Mouse (Mus musculus) lung, postnatal 0 days (tissue): ENCODE data around the gene Cadps2. TPM values are rescaled to one million over a fixed set of nuclear protein-coding genes. Genes with fewer than 3 reads are reported as not detected.

Source experiments
- ATAC-seq: fragments of 200-750 bp; cut with Nextera tagmentation; 2 replicates; pipeline ENCODE4 v1.8.0; 2017; ENCODE audit warnings: moderate library complexity
- DNase-seq: peaks from one replicate; pipeline ENCODE4 v3.0.0-alpha.2; 2016; ENCODE audit warnings: low spot score
- H3K27ac ChIP-seq: fragments of 300-500 bp; sonication (generic); 2 replicates; pipeline ENCODE4 v1.5.1; 2014; ENCODE audit warnings: antibody characterized with exemption, mild to moderate bottlenecking, low read length, mixed read lengths
- H3K27me3 ChIP-seq: fragments of 300-500 bp; sonication (generic); replicated peaks from 2 replicates; pipeline ENCODE4 v1.6.1; 2014; ENCODE audit warnings: low read length, mixed read lengths; ENCODE audit not compliant: insufficient read depth
- H3K36me3 ChIP-seq: fragments of 300-500 bp; sonication (generic); 2 replicates; pipeline ENCODE4 v1.6.1; 2014; ENCODE audit warnings: low read length, mixed read lengths; ENCODE audit not compliant: insufficient read depth
- H3K4me1 ChIP-seq: fragments of 300-500 bp; sonication (generic); 2 replicates; pipeline ENCODE4 v1.6.1; 2014; ENCODE audit warnings: antibody characterized with exemption, low read depth, low read length, mixed read lengths; ENCODE audit not compliant: insufficient read depth
- H3K4me2 ChIP-seq: fragments of 300-500 bp; sonication (generic); replicated peaks from 2 replicates; pipeline ENCODE4 v1.6.1; 2014; ENCODE audit warnings: low read depth, mild to moderate bottlenecking, low read length, moderate library complexity, mixed read lengths
- H3K4me3 ChIP-seq: fragments of 300-500 bp; sonication (generic); 2 replicates; pipeline ENCODE4 v1.5.1; 2014; ENCODE audit warnings: low read depth, low read length
- H3K9ac ChIP-seq: fragments of 300-500 bp; sonication (generic); replicated peaks from 2 replicates; pipeline ENCODE4 v1.6.1; 2014; ENCODE audit warnings: low read depth, mild to moderate bottlenecking
- H3K9me3 ChIP-seq: fragments of 300-500 bp; sonication (generic); 2 replicates; pipeline ENCODE4 v1.6.1; 2016; ENCODE audit warnings: low read length, mixed read lengths
- CTCF ChIP-seq: IDR thresholded peaks from 2 replicates; pipeline ENCODE4 v1.5.1; 2016; ENCODE audit warnings: antibody characterized with exemption, mild to moderate bottlenecking
- EP300 ChIP-seq: IDR thresholded peaks from 2 replicates; pipeline ENCODE4 v1.6.1; 2016; ENCODE audit warnings: antibody characterized with exemption, mild to moderate bottlenecking, control low read depth
- WGBS: fragments of 180-500 bp; shearing (Covaris S2); extraction: QIAGEN DNeasy Blood & Tissue Kit; methylation state at CpG from one replicate; pipeline ENCODE4 v1.1.7; 2014; 5-methylcytosine and 5-hydroxymethylcytosine counted together
- polyA plus RNA-seq: library from polyadenylated mRNA; unstranded; fragments of >200 nt; fragmentation: Nextera tagmentation; extraction: Ambion mirVana; gene quantifications from 2 replicates; pipeline ENCODE4 v1.2.1, GENCODE M21; 2015

Cadps2 gene
- polyA plus RNA-seq, 1 experiment from 2014 or later = 8.0 TPM

DNA sequence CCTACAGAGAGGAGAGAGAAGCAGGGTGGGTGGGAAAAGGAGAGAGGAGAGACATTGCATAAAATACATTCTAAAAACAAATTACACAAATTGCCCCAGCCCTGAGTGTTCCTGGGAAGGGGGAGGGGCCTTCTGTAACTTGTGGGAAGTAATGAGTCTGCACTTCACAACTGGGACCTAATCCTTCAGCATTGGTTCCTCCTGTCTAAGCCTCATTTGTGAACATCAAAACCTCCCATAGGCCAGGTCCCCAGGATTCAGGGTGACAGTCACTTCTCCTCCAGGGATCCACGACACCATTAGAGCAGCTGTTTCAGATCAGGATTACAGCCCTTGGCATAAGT is 456.2 kb downstream of the Cadps2 start:
- Histone ChIP-seq H3K36me3 (no peaks in the 10 kb centered on the region), H3K9ac (no peak overlapping the region), H3K27me3 (no peaks in the 10 kb centered on the region), H3K27ac (no peak overlapping the region), H3K4me3 (no peak overlapping the region), H3K4me2 (no peak overlapping the region), H3K4me1 (no peaks in the 10 kb centered on the region), H3K9me3 (no peaks in the 10 kb centered on the region)
- DNase-seq (no peak), ATAC-seq (no peak)
- WGBS = 64% methylated on average over 1 of the region's 1 CpGs
- TF ChIP-seq CTCF = no peak
- TF ChIP-seq EP300 = no peak

DNA sequence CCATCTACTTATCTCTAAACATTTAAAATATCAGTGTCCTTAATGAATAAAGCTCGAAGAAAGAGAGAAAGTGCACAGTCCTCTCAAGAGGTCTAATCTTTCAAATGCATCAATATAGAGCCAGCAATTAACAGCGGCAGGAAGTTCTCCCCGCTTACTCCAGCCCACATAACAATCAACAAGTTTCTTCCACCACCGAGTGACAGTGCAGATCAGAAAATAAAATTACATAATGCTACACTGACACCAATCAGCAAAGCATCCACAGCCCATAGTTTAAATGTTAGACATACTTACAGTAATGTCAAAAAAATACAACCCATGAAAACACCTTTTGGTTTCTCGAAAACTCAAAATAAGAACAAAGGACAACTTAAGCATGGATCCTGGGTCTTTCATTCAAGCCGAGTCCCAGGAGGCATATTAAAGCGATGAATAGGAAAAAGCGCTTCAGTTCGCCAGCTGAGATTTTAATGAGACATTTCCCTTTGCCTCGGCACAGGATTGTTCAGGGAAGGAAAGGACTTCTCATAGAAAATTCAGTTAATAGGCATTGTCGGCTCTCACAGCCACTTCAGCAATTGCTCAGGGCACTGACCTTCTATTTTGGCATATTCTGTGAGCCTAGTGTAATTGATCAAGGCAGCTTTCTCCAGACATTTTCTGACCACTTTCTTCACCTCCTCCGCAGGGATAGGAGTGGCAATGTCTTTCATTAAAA is 456.8 kb downstream of the Cadps2 start:
- TF ChIP-seq EP300 (no peak), CTCF (no peak)

DNA sequence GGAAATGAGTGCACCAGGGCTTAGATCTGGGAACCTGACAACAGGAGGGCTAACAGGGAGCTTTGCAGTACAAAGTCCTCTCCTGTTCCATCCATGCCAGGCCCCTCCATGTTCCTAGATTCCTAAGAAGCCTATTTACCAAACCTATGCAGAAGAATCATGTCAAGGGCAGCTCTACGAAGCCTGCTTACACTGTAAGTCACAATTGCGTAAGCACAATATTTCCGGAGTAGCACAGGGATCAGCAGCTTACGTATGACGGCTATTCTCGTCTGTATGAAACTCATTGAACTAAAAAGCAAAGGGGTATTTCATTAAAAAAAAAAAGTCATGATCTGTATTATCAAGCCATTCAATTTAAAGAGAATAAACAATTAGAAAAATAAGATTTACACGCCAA is 462.9 kb downstream of the Cadps2 start:
- Histone ChIP-seq H3K4me2 (no peak overlapping the region), H3K9ac (no peak overlapping the region), H3K9me3 (no peaks in the 10 kb centered on the region), H3K4me1 (no peaks in the 10 kb centered on the region), H3K4me3 (no peak overlapping the region), H3K27ac (no peak overlapping the region), H3K27me3 (no peaks in the 10 kb centered on the region), H3K36me3 (no peaks in the 10 kb centered on the region)
- WGBS = 61% methylated on average over 7 of the region's 7 CpGs
- ATAC-seq = no peak
- DNase-seq = peak; percentile 24
- TF ChIP-seq EP300 (no peak), CTCF (no peak)

More for the DNA sequence above, 456.8 kb downstream of the Cadps2 start:
- Histone ChIP-seq H3K27ac (no peak overlapping the region), H3K36me3 (no peaks in the 10 kb centered on the region), H3K27me3 (no peaks in the 10 kb centered on the region), H3K4me3 (no peak overlapping the region), H3K9me3 (no peaks in the 10 kb centered on the region), H3K4me2 (no peak overlapping the region), H3K4me1 (no peaks in the 10 kb centered on the region), H3K9ac (no peak overlapping the region)
- DNase-seq (no peak), ATAC-seq (no peak)
- WGBS = 52% methylated on average over 12 of the region's 12 CpGs

DNA sequence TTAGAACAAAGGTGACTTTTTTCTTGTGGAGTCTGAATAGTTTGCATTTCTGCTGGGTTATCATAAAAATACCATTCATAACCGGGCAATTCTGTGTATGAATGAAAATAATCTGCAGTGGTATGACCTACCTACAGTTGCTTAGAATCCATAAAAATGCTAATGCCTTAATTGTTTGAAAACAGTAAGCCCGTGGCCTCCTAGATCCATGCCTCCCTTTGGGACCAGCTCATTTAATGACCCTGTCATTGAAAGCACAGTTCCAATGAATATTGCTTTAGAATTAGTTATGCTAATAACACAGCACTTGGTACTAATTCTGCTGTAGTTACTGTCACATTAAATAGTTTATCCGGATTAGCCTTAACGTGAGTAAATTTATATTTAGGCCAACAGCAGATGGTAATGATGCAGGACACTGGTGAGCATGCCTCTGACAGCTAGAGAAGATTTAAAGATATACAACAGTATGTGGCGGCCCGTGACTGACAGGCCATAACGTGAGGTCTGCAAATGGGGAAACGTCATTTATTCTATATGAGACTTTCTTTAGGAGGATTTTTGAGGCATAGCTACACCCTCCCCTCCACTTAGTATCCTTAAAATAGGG is 477.3 kb downstream of the Cadps2 start:
- Histone ChIP-seq H3K4me3 (no peak overlapping the region), H3K36me3 (no peaks in the 10 kb centered on the region), H3K4me2 (no peak overlapping the region), H3K9ac (no peak overlapping the region), H3K4me1 (no peaks in the 10 kb centered on the region), H3K27ac (no peak overlapping the region), H3K9me3 (no peaks in the 10 kb centered on the region), H3K27me3 (no peaks in the 10 kb centered on the region)
- TF ChIP-seq EP300 (no peak), CTCF (no peak)
- ATAC-seq = no peak
- 81% methylated on average over 8 of the region's 8 CpGs for WGBS
- DNase-seq = no peak

DNA sequence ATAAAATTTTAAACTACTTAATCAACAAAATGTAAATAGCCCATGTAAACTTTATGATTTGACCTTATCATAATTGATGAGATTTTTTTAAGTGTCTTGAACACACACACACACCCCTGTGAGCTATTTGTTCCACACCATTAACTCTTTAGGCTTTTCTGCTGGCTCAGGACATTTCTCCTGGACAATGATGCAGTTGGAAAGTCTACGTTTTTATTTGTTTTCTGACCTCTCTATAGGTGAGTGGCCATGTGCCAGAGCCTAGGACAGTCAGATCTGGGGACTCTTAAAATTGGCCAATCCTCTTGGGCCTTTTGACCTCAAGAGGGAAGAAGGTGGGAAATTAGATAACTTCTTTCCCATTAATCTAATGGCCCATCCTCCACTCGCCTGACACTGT is 478.6 kb downstream of the Cadps2 start:
- no peak overlapping the region for H3K27ac ChIP-seq
- no peak overlapping the region for H3K4me3 ChIP-seq
- no peak for ATAC-seq
- H3K4me1 ChIP-seq = no peaks in the 10 kb centered on the region
- no peak overlapping the region for H3K9ac ChIP-seq
- TF ChIP-seq EP300 (no peak), CTCF (no peak)
- no peak for DNase-seq
- H3K4me2 ChIP-seq = no peak overlapping the region
- no peaks in the 10 kb centered on the region for H3K27me3 ChIP-seq
- WGBS = 63% methylated on average over 2 of the region's 2 CpGs
- no peaks in the 10 kb centered on the region for H3K9me3 ChIP-seq
- no peaks in the 10 kb centered on the region for H3K36me3 ChIP-seq

DNA sequence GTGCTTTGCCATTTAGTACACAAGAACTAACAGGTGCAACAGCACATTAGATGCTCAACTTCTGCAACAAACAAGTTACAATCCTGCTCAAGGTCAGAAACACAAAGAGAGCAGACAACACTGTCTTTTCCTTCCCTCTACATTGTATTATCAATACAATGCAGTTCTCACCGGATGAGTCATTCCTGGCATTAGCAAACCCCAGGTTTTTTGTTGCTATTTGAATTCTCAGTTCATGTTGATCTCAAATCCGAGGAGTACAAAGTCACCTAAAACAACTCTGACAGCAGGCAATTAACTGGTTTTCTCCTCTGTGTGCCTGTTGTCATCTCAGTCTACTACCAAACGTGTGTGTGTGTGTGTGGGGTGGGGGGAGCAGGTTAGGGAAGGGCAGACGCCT is 483.1 kb downstream of the Cadps2 start:
- H3K9ac ChIP-seq = no peak overlapping the region
- H3K36me3 ChIP-seq = no peaks in the 10 kb centered on the region
- WGBS = 40% methylated on average over 4 of the region's 4 CpGs
- ATAC-seq (no peak), DNase-seq (no peak)
- no peak overlapping the region for H3K4me2 ChIP-seq
- H3K4me3 ChIP-seq = no peak overlapping the region
- no peak overlapping the region for H3K27ac ChIP-seq
- no peaks in the 10 kb centered on the region for H3K4me1 ChIP-seq
- H3K9me3 ChIP-seq = no peaks in the 10 kb centered on the region
- TF ChIP-seq CTCF = no peak
- TF ChIP-seq EP300 = no peak
- no peaks in the 10 kb centered on the region for H3K27me3 ChIP-seq
